Mouse (Mus musculus): ENCODE data around the gene Negr1.

Gene Negr1

DNA sequence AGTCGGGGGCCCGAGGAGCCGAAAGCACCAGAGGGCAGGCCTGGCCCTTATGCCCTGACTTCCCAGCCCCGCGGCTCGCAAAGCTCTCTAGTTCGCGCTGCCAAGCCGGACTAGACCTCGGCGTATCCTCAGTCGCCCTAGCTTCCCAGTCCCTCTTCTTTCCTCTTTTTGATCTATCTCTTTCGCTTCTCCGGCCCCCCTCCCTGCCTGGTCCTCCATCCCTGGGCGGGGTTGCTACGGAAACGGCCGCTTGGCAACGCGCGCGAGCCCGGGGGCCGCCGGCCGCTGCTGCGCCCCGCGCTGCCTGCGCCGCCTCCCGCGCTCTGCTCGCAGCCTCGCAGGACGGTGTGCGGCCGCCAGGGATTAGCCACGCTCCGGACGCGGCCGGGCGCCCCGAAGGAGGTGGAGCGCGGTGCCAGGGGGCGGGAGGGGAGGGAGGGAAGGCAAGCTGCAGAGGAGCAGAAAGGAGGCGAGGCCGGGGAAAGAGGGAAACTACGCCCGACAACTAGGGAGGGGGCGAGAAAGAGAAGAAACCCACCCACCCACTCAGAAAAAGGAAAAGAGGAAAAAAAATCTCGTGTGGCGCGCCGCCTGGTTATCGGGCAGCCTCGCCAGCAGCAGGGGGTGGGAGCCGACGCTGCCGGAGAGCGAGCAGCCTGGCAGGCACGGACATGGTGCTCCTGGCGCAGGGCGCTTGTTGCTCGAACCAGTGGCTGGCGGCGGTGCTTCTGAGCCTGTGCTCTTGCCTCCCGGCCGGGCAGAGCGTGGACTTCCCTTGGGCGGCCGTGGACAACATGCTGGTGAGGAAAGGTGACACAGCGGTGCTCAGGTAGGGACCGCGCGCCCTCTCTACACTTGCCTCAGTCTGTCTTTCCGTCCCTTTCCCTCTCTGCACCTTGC lies at the start of gene Negr1:
Gene Negr1, plus strand, starts transcription at position 271 of the 900 bp plus-strand sequence.
- no peak for DNase-seq

DNA sequence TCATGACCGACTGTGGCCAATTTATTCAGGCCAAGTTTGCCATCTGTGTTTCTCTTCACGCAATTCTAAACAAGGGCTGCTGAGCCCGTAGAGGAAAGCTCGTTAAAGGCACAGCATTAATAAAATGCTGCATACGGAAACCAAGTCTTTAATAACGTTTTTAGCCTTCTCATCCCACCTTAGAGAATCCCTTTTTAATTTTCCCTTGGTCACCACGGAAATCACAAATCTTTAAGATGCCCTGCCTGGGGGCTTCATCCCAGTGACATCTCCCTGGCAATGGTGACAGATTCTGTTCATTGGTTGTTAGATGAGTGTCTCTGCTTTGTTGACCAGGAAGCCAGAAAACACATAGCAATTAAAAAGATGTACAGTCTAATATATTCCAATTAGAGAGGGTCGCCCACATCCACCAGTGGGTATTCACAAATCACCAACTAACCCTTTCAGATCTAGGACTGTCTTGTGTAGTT lies 35.1 kb upstream of the Negr1 start:
- DNase-seq: no peak

DNA sequence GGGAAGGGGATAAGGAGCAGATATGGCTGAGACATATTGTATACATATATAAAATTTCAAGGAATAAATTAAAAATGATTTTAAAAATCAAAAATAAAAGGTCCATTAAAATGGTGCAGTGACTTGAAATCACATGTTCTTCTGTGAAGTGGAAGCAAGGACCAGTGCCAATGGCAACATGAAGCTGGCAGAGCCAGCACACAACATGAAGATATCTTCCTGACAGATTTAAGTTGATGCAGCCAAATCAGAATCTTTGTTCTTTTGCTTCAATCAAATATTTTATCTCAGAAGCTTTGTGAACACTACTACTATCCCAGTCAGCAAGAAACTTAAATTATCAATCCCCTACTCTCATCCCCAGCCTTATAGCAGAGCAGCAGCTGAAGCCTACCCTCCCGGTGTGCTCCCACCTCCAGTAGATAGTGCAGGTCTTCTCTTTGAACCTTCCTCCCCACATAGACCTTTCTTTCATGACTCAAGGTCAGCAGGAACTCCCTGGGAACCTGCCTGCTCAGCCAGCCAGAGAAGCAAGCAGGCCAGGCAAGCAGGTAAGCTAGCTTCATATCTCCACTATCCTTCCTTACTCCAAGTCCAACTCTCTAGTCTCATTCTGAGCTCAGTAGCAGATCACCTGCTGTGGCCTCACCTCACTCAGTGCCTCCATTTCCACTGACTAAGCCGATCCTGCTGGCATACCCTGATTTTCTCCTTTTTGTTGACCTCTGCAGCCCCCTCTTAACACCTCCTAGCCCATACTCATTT lies 34.2 kb upstream of the Negr1 start:
- DNase-seq: no peak

DNA sequence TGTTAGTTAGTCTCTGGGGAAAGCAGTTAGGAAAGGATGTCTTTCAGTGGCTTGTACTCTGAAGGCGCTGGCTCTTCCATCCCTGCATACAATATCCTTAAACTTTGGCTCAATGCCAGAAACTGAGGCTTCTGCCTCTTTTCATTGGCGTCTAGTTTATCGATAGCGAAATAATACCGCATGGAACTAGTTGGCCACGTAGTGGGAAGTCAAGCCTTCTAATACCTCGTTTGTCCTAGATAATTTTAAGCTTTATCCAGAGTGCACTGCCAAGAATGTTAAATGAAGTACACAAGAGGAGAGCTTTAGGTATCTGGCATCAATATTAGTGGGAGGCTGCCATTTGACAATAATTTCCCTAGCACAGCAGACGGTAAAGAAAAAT lies 2.2 kb upstream of the Negr1 start:
- no peak for DNase-seq

DNA sequence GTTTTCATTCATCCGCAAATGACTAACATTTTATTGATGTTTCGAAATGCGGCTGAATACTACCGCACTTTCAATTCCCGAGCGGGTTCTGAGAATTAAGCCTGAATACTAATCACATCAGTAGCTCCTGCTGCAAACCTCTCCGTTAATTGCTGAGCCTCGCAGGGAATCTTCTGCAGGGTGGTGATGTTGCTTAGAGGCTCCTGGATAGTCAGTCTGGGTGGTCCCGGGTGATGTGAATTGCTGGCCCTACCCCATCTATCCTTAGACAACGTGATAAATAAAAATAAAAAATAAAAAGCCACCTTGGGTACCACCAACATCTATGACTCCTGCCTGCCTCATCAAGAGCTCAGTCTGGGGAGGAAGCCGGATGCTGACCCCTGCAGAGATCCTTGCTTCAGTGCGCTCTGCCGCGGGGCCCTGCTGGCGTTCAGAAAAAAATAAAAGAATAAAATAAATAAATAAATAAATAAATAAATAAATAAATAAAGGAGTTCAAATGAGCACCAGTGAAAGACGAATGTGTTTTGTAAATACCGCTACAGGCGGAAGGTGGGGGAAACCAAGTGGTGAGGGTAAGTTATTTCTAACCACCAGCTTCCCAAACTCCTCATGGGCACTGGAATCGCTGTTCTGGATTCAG lies 1.6 kb upstream of the Negr1 start:
- no peak for DNase-seq

DNA sequence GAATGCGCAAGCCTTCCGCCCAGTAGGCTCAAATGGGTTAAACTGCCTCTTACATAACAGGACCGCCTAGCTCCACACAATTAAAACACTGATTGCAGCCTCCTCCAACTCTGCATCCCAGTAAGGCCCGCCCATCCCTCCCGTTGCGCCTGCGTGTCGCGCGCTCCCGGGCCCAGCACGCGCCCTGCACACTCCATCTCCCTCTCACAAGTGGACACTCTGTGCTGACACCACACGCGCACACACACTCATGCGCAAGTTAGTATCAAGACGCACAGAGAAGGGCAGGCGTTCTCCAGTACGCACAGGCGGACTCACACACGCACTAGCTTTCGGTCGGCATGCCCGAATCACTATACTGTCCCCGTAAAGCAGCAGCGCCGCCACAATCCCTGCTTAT lies 828 bp upstream of the Negr1 start:
- peak; percentile 28 for DNase-seq

DNA sequence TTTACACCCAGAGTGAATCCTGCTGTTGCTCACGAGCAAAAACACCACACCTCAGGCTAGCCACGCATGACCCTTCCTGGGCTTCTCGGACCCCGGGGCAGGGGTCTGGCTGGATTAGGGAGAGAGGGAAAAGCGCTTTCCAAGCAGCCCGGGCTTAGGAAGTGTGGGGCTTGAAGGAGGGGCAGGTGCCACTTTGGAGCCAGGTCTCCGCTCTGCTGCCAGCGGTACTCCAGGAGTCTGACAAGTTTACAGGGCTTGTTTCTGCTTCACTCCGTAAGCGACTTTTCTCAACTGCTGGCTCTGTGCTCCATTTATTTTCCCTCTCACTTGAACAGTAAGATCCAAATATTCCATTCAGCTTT lies 811 bp downstream of the Negr1 start:
- no peak for DNase-seq

DNA sequence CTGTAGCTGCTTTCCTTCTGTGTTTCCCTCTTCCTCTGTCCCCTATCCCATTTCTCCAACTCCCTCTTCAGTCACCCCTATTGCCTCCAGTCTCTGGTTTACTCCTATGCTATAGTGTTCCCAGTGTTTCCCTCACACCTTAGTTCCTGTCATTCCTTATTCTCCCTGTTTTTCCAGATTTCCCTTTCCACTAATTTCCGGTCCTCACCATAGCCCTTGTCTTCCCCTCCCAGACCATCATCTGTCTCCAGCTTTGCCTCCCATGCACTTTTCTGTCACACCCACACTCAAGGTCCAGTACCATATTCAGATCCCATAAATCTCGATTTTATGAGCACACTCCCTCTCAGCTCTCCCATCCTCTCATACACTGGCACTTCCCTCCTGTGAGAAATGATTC lies 1.2 kb downstream of the Negr1 start:
- no peak for DNase-seq

DNA sequence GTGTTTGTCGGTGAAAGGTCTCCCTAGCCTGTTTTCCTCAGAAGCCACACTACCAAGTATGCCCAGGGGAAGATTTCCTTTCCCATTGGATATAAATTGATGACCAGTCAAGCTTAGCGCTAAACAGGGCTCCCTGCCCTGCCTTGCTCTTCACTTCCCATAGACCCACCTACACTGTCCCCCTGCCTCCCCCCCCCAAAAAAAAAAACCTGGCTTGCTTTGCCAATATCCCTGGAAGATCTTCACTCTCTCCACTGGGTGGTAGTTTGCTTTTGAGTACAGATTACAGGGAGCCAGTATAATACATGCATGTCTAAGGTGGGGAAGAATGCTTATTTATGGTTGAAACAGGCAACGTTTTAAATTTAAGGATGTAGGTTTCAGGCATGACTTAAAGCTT lies 1.8 kb downstream of the Negr1 start:
- no peak for DNase-seq

DNA sequence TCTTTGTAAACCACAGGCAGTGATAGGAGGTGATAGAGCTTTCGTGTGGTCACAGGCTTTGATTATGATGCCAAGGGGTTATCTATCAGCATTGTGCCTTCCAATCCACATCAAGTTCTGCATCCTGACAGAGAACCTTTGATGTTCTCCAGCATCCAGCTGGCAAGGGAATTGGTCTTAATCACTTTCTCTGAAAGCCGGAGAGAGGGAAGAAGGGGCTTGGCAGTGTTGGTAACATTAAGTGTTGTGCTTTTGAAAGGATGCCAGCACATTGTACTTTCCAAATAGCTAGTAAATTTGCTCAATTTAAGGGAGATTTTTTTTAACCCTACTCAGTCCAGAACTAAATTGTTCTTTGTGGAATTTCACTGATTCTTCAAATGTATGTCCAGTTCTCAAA lies 11.9 kb downstream of the Negr1 start:
- no peak for DNase-seq

DNA sequence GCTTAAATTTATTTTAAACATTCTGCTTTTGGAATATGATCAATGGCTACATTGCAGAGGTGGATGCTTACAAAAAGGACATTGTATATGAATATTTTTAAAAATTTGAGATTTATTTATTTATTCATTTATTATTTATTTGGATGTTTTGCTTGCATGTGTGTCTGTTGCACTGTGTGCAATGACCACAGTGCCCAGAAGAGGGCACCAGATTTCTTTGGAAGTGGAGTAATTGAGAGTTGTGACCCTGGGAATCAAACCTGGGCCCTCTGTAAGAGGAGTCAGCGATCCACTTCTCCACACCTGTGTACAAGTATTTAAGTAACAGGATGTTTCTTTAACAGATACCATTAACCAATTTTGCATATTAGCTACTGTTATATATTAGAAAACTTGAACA lies 14.7 kb downstream of the Negr1 start:
- DNase-seq: no peak

DNA sequence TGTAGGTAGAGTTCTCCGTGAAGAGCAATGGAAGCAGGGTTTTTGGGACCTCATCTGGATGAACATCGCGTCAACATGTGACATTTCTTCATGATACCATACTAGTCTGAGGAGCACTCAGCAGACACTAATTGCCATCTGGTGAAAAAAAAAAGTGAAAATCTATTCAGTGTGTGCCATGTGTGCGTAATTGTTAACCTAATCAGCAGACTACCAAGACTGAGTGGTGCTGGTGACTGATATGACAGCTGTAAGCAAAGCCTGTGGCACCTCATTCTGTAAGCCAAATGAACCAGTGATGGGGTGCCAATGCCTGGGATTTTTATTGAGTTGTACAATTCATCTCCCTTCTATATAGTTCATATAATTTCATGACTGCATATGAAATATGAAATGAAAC lies 29.0 kb downstream of the Negr1 start:
- no peak for DNase-seq

DNA sequence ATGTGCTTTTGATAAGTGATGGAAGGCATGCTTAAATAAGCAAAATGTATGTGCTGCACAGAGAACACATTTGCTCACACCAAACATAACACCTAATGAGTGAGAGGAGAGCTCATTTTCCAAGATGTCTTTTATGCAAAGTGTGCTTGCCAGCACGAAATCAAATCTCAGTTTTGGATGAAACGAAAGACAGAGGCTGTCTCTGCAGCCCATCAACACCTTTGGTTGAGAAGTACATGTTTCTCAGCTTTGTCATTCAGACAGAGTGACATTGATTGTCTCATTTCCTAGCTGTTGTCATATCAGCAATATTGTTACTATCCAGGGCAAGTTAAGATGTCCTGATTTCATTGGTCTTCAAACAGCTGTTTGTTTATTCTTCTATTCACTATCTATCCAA lies 29.5 kb downstream of the Negr1 start:
- no peak for DNase-seq

DNA sequence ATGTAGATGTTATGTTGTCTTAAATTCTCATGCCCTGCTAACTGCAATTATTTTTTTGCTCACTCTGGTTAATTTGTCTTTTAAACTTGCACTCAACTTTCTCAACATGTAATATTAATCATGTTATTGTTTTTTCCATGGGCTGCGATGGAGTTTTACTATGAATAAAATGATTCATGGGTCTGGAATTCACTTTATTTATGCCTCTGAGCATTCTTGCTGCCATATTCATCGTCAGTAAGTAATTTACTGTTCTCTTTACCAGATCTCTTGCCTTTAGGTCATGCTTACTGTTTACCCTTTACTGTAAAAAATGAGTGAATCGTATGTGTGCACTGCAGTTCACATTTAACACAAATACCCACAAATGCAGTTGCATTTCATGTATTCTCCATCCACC lies 45.3 kb downstream of the Negr1 start:
- DNase-seq: no peak

DNA sequence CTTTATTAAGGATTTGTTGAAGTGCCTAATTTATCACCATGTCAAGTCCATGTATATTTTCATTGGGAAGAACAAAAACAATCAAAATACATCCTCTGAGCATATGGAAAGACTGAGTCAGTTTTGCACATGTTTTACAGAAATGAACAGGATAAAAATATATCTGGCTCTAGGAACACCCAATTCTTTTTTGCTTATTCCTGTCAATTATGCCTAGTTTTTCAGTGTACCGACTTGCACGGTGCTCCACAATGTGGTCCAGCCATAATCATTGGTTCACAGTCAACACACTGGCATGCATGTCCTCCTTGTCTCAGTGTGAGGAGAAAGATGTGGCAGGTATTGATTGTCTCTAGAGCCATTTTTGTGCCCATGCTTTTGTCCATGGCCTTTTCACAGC lies 58.3 kb downstream of the Negr1 start:
- DNase-seq: no peak

DNA sequence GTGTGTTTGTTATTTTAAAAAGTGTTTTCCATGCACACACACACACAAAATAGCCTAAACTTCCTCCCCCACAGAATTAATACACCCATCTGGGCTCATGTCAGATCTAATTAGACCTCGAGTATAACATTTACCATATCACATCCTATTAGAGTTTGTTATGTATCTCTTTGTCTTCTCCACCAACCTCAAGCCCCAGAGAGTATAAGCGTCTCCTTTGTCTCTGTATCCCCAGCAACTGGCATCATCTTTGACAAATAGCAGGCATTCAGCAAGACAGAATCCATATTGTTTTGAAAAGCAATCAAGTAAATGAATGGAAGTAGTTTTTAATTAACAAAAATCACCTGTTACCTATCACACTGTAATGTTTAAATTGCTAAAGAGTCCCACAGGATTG lies 67.0 kb downstream of the Negr1 start:
- no peak for DNase-seq

DNA sequence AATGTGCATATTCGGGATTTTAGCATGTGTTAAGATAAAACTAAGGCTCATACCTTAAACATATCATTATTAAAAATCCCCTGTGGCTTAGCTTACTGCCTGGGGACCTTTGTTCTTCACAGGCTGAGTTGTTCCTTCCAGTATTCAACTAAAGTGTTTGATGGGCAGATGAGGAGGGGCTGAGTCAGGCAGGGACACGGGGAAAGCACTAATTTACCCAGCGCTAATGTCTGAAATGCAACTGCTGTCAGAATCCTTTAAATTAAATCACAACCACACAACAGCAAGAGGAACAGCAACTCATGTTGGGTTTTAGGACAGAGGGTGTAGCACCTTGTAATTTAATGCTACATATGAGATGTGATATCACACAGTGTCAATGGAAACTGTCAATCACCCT lies 71.3 kb downstream of the Negr1 start:
- DNase-seq: no peak

DNA sequence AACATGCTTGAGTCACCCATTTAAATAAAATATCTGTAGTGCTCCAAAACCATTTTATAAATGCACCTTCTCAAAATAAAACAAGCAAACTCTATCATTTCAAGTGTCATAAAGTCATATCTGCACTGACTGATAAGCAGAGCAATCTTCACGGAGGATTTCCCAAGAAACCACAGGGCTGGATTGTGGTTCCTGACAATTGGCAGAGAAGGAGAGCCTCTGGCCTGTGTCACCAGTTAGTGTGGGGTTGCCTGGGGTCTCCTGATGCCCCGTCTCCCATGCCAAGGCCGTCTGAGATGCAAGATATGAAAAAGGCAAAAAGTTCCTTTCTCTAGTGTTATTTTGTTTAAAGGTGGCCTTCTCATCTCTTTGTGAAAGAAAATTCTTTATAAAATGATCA lies 77.8 kb downstream of the Negr1 start:
- DNase-seq: no peak

DNA sequence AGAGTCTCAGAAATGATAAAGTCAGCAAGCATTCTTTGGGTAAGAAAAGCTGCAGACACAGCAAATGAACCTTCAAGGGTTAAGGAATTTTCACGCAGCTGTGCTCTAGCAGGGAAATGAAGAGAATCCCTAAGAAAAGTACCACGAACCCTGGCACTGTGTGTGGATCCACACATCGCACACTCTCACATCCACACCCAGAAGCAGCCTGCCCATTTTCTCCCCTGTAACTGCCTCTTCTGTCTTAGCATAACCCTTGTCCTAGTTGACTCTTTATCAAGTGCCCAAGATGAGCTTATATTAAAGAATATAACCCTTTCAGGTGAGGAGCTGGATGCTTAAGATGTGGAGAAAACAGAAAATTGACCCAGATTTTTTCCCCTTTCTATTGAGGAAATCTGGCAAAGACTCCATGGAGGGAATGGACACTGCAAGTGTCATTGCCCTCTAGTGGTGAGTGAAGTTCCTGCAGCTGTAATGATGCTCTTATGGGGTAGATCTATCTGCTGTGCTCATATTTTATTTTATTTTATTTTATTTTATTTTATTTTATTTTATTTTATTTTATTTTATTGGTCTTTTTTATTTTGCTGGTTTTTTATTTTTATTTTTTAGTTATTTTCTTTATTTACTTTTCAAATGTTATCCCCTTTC lies 82.2 kb downstream of the Negr1 start:
- DNase-seq: no peak

DNA sequence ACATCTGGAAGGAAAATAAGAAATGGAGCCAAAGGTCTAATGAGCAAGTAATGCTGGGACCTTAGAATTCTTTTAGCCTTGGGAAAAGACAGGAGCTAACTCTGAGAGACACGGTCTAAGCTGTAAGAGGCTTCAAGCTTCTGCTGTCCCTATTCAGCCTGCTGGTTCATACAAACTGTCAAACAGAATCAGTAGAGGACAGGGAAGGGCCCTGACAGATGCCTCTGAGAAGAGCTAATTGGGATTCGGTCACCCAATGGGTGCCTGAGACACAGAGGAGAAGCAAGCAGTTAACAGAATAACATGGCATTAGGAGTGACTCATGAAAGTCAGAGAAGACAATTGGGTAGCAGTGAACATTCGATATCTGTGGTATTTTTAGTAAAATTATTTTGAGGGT lies 86.8 kb downstream of the Negr1 start:
- DNase-seq: no peak

DNA sequence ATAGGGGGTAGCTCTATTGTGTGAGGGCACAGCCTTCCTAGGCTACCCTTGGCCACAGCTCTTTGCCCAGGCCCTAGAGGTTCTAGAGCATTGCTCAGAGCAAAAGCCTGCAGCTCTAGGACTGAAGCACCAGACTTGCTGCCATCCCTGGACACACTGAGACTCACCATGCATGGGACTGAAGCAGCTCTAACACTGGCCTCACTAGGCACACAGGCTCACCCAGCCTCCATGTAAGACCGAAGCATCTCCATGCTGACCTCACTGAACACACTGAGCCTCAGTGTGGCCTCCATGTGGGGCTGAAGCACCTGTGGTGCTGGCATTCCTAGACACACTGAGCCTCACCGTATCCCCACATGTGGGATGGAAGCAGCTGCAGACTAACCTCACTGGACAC lies 101.0 kb downstream of the Negr1 start:
- no peak for DNase-seq

DNA sequence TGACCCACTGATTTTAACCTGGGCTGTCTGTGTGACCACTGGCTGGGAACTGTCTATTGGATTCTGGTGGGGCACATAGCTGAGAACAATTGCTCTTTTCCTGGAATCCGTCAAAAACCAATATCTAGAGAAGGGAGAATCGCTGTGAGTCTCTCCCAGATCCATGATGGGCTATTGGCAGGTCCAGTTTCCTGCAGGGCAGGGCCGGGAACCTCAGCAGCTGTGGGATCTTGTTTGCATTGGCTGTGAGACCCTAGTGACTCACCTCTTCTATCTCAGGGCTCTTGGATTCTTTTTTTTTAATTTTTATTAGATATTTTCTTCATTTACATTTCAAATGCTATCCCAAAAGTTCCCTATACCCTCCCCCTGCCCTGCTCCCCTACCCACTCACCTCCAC lies 111.0 kb downstream of the Negr1 start:
- no peak for DNase-seq

DNA sequence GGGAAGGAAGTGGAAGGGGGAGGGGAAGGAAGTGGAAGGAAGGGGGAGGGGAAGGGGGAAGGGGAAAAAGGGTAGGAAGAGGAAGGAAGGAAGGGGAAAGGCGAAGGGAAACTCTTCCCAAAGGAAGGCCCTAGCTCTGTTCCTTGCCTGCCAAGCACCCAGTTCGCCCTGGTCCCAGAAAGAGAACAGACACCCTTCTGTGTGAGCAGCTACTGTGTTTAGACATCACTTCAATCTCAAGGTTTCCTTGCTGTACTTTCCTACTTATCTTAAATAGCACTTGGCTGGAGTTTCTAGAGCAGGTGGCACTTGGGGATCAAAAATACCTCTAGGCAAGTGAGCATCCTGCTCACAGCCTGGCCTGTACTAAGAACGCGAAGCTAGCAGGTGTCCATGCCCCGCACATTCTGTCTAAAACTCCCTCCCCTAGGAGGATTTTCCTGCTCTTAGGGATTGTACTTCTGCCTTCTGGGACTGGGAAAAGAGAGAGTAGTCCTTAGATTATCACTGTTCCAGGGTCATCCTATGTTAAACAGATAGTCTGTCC lies 128.5 kb downstream of the Negr1 start:
- DNase-seq: no peak

All from kidney, adult 11 months (tissue).